Mouse (Mus musculus) midbrain, embryonic 14.5 days (tissue): ENCODE measurements around the gene Tnxb. TPM values are rescaled to one million over a fixed set of nuclear protein-coding genes. Genes with fewer than 3 reads are reported as not detected.

Experiments used
- ATAC-seq: fragments of 200-750 bp; cut with Nextera tagmentation; 2 replicates; pipeline ENCODE4 v1.8.0; 2017; ENCODE audit warnings: moderate number of reproducible peaks, moderate library complexity; ENCODE audit not compliant: low FRiP score, low TSS enrichment
- DNase-seq: peaks from one replicate; pipeline ENCODE4 v3.0.0-alpha.2; 2015
- H3K27ac ChIP-seq: fragments of 300-500 bp; sonication (generic); replicated peaks from 2 replicates; pipeline ENCODE4 v1.5.1; 2014; ENCODE audit warnings: mild to moderate bottlenecking, low read depth, low read length, moderate library complexity
- H3K27me3 ChIP-seq: fragments of 300-500 bp; sonication (generic); 2 replicates; pipeline ENCODE4 v1.6.1; 2014; ENCODE audit warnings: low read length, control low read depth, mixed read lengths; ENCODE audit not compliant: control insufficient read depth, insufficient read depth
- H3K36me3 ChIP-seq: fragments of 300-500 bp; sonication (generic); 2 replicates; pipeline ENCODE4 v1.6.1; 2014; ENCODE audit warnings: low read length, control low read depth; ENCODE audit not compliant: control insufficient read depth, insufficient read depth
- H3K4me1 ChIP-seq: fragments of 300-500 bp; sonication (generic); 2 replicates; pipeline ENCODE4 v1.6.1; 2014; ENCODE audit warnings: mild to moderate bottlenecking, antibody characterized with exemption, low read length, control low read depth; ENCODE audit not compliant: control insufficient read depth, insufficient read depth
- H3K4me2 ChIP-seq: fragments of 300-500 bp; sonication (generic); 2 replicates; pipeline ENCODE4 v1.6.1; 2014; ENCODE audit warnings: mild to moderate bottlenecking, low read length, moderate library complexity
- H3K4me3 ChIP-seq: fragments of 300-500 bp; sonication (generic); replicated peaks from 2 replicates; pipeline ENCODE4 v1.5.1; 2014; ENCODE audit warnings: low read depth, low read length
- H3K9ac ChIP-seq: fragments of 300-500 bp; sonication (generic); replicated peaks from 2 replicates; pipeline ENCODE4 v1.6.1; 2014; ENCODE audit warnings: mild to moderate bottlenecking, low read length, moderate library complexity
- H3K9me3 ChIP-seq: fragments of 300-500 bp; sonication (generic); 2 replicates; pipeline ENCODE4 v1.6.1; 2016; ENCODE audit warnings: low read length, control low read depth, mixed read lengths; ENCODE audit not compliant: control insufficient read depth
- WGBS: fragments of 180-500 bp; shearing (Covaris S2); extraction: QIAGEN DNeasy Blood & Tissue Kit; methylation state at CpG from one replicate; pipeline ENCODE4 v1.1.7; 2014; 5-methylcytosine and 5-hydroxymethylcytosine counted together
- polyA plus RNA-seq: library from polyadenylated mRNA; unstranded; fragments of >200 nt; fragmentation: Nextera tagmentation; extraction: Ambion mirVana; gene quantifications from 2 replicates; pipeline ENCODE4 v1.2.1, GENCODE M21; 2014

The Tnxb gene
- polyA plus RNA-seq, 1 experiment from 2014 or later: 0.24 TPM

GRCm38 (mm10) chr17:34681881-34682536 lies 11.7 kb downstream of the Tnxb start:
- Histone ChIP-seq H3K4me1 (no peaks in the 10 kb centered on the region), H3K27me3 (no peaks in the 10 kb centered on the region), H3K27ac (no peak overlapping the region), H3K4me2 (no peak overlapping the region), H3K9me3 (no peaks in the 10 kb centered on the region), H3K36me3 (no peaks in the 10 kb centered on the region), H3K4me3 (no peak overlapping the region), H3K9ac (no peak overlapping the region)
- WGBS: 68% methylated on average over 11 of the region's 11 CpGs
- no peak for DNase-seq
- ATAC-seq: no peak

DNA sequence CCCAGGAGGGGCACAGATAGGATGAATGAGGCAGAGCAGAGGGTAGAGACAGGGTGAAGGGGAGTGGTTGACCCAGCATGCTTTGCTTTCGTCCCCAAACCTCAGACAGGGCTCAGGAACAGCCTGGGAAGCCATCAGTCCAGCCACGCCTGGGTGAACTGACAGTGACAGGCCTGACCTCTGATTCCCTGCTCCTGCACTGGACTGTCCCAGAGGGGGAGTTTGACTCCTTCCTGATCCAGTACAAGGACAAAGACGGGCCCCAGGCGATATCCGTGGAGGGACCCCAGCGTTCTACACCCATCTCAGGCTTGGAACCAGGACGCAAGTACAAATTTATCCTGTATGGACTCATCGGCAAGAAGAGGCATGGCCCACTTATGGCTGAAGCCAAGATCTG lies 12.8 kb downstream of the Tnxb start:
- H3K36me3 ChIP-seq: no peaks in the 10 kb centered on the region
- no peak overlapping the region for H3K4me3 ChIP-seq
- H3K9ac ChIP-seq: no peak overlapping the region
- no peaks in the 10 kb centered on the region for H3K9me3 ChIP-seq
- DNase-seq: no peak
- H3K4me1 ChIP-seq: no peaks in the 10 kb centered on the region
- 73% methylated on average over 8 of the region's 8 CpGs for WGBS
- no peak overlapping the region for H3K4me2 ChIP-seq
- H3K27ac ChIP-seq: no peak overlapping the region
- H3K27me3 ChIP-seq: no peaks in the 10 kb centered on the region
- ATAC-seq: no peak

- no peak for ATAC-seq
- 70% methylated on average over 10 of the region's 10 CpGs for WGBS
- H3K4me2 ChIP-seq: no peak overlapping the region
- H3K36me3 ChIP-seq: no peaks in the 10 kb centered on the region
- H3K27me3 ChIP-seq: no peaks in the 10 kb centered on the region
- H3K9me3 ChIP-seq: no peaks in the 10 kb centered on the region
- H3K27ac ChIP-seq: no peak overlapping the region
- no peaks in the 10 kb centered on the region for H3K4me1 ChIP-seq
- no peak for DNase-seq
- H3K4me3 ChIP-seq: no peak overlapping the region
- no peak overlapping the region for H3K9ac ChIP-seq
These were observed 13.4 kb downstream of the Tnxb start for GRCm38 (mm10) chr17:34683686-34684220.

GRCm38 (mm10) chr17:34684253-34684893 lies 14.0 kb downstream of the Tnxb start:
- no peak overlapping the region for H3K4me2 ChIP-seq

DNA sequence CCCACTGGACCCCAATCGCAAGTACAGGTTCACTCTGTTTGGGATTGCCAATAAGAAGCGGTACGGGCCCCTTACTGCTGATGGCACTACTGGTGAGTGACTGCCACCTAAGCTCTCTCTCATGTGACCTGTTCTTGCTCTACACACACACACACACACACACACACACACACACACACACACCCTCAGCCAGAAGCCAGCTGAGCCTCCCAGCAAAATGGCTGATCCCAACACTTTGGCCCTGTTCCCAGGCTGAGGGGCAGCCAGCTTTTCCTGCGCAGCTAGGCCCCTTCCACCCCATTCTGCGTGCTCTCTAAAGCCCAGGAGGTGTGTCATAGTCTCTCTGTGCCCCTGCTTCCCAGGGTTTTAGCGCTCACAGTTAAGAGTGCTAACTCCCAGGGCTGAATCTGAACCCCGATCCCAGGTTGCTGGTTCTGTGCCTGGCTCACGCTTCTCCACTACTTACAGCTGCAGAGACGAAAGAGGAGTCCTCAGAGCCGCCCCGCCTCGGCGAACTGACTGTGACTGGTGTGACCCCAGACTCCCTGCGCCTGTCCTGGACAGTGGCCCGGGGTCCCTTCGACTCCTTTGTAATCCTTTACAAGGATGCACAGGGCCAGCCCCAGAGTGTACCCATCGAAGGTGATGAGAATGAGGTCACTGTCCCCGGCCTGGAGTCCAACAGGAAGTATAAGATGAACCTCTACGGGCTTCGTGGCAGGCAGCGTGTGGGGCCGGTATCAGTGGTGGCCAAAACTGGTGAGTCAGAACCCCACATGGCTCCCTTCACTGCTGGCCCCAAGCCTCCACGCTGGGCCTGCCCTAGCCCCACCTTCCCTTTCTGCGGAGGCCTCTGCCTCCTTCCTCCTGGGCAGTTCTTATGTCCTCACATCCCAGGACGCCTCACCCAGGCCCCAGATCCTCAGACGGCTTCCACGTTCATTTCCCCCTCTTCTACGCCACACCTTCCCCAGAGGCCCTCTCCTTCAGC lies 15.1 kb downstream of the Tnxb start:
- Histone ChIP-seq H3K4me3 (no peak overlapping the region), H3K4me2 (no peak overlapping the region), H3K27me3 (no peaks in the 10 kb centered on the region), H3K4me1 (no peaks in the 10 kb centered on the region), H3K27ac (no peak overlapping the region), H3K36me3 (no peaks in the 10 kb centered on the region), H3K9me3 (no peaks in the 10 kb centered on the region), H3K9ac (no peak overlapping the region)
- ATAC-seq: no peak
- DNase-seq: peak; percentile 70
- 85% methylated on average over 28 of the region's 28 CpGs for WGBS

More at GRCm38 (mm10) chr17:34684253-34684893, 14.0 kb downstream of the Tnxb start:
- Histone ChIP-seq H3K27ac (no peak overlapping the region), H3K4me1 (no peaks in the 10 kb centered on the region), H3K4me3 (no peak overlapping the region), H3K36me3 (no peaks in the 10 kb centered on the region), H3K9ac (no peak overlapping the region), H3K27me3 (no peaks in the 10 kb centered on the region), H3K9me3 (no peaks in the 10 kb centered on the region)
- DNase-seq (no peak), ATAC-seq (no peak)
- WGBS: 71% methylated on average over 9 of the region's 9 CpGs

DNA sequence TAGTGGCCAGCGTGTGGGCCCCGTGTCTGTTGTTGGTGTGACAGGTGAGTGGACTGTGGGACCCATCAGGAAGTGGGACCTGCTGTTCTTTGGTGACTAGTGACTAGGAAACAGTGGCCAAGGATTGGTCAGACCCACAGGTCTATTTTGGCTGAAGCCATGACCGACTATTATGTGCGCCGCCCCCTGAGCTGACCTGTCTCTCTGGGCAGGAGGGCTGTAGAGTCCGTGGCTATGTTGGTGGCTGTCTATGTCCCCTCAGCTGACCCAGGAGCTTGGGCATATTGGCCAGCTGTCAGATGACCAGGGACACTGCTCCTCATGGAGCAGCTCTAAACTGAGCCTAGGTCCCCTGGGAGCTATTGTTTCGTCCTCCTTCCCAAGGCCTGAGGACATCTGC lies 18.6 kb downstream of the Tnxb start:
- H3K4me3 ChIP-seq: no peak overlapping the region
- ATAC-seq (no peak), DNase-seq (no peak)
- H3K9ac ChIP-seq: no peak overlapping the region
- no peak overlapping the region for H3K27ac ChIP-seq
- H3K27me3 ChIP-seq: no peaks in the 10 kb centered on the region
- H3K36me3 ChIP-seq: no peaks in the 10 kb centered on the region
- H3K9me3 ChIP-seq: no peaks in the 10 kb centered on the region
- WGBS: 89% methylated on average over 7 of the region's 7 CpGs
- H3K4me2 ChIP-seq: no peak overlapping the region
- no peaks in the 10 kb centered on the region for H3K4me1 ChIP-seq

GRCm38 (mm10) chr17:34690458-34690857 lies 20.1 kb downstream of the Tnxb start:
- ATAC-seq: no peak
- Histone ChIP-seq H3K4me2 (no peak overlapping the region), H3K36me3 (no peaks in the 10 kb centered on the region), H3K4me1 (no peaks in the 10 kb centered on the region), H3K4me3 (no peak overlapping the region), H3K27ac (no peak overlapping the region), H3K9ac (no peak overlapping the region), H3K27me3 (no peaks in the 10 kb centered on the region), H3K9me3 (no peaks in the 10 kb centered on the region)
- no peak for DNase-seq
- 81% methylated on average over 4 of the region's 4 CpGs for WGBS

- Histone ChIP-seq H3K9ac (no peak overlapping the region), H3K27me3 (no peaks in the 10 kb centered on the region), H3K4me1 (no peaks in the 10 kb centered on the region), H3K4me3 (no peak overlapping the region), H3K4me2 (no peak overlapping the region), H3K36me3 (no peaks in the 10 kb centered on the region), H3K9me3 (no peaks in the 10 kb centered on the region), H3K27ac (no peak overlapping the region)
- ATAC-seq: no peak
- no peak for DNase-seq
- 76% methylated on average over 7 of the region's 7 CpGs for WGBS
These were observed 22.6 kb downstream of the Tnxb start for GRCm38 (mm10) chr17:34692906-34693305.
